Mouse (Mus musculus) limb, embryonic 15.5 days (tissue): Measurements from ENCODE around the gene Fkbp8. TPM values are rescaled to one million over a fixed set of nuclear protein-coding genes. Genes with fewer than 3 reads are reported as not detected.

Experiments
- ATAC-seq: fragments of 200-750 bp; cut with Nextera tagmentation; 2 replicates; pipeline ENCODE4 v1.8.0; 2017; ENCODE audit warnings: low read depth, moderate TSS enrichment; ENCODE audit not compliant: insufficient number of reproducible peaks, low FRiP score, low TSS enrichment
- H3K27ac ChIP-seq: fragments of 300-500 bp; sonication (generic); 2 replicates; pipeline ENCODE4 v1.5.1; 2015; ENCODE audit warnings: moderate library complexity, mild to moderate bottlenecking, inconsistent platforms
- H3K27me3 ChIP-seq: fragments of 300-500 bp; sonication (generic); 2 replicates; pipeline ENCODE4 v1.6.1; 2015; ENCODE audit warnings: inconsistent platforms
- H3K36me3 ChIP-seq: fragments of 300-500 bp; sonication (generic); 2 replicates; pipeline ENCODE4 v1.6.1; 2015; ENCODE audit warnings: inconsistent platforms
- H3K4me1 ChIP-seq: fragments of 300-500 bp; sonication (generic); 2 replicates; pipeline ENCODE4 v1.6.1; 2015; ENCODE audit warnings: inconsistent platforms
- H3K4me2 ChIP-seq: fragments of 300-500 bp; sonication (generic); 2 replicates; pipeline ENCODE4 v1.6.1; 2015; ENCODE audit warnings: mild to moderate bottlenecking, inconsistent platforms
- H3K4me3 ChIP-seq: fragments of 300-500 bp; sonication (generic); 2 replicates; pipeline ENCODE4 v1.5.1; 2015; ENCODE audit warnings: mild to moderate bottlenecking, inconsistent platforms
- H3K9ac ChIP-seq: fragments of 300-500 bp; sonication (generic); 2 replicates; pipeline ENCODE4 v1.6.1; 2015; ENCODE audit warnings: inconsistent platforms
- H3K9me3 ChIP-seq: fragments of 300-500 bp; sonication (generic); 2 replicates; pipeline ENCODE4 v1.6.1; 2016; ENCODE audit warnings: inconsistent platforms
- WGBS: fragments of 180-500 bp; shearing (Covaris S2); methylation state at CpG from one replicate; pipeline ENCODE4 v1.1.7; 2015; 5-methylcytosine and 5-hydroxymethylcytosine counted together
- polyA plus RNA-seq: library from polyadenylated mRNA; unstranded; fragments of >200 nt; fragmentation: Nextera tagmentation; extraction: Ambion mirVana; gene quantifications from 2 replicates; pipeline ENCODE4 v1.2.1, GENCODE M21; 2015

Gene Fkbp8
- polyA plus RNA-seq, 1 experiment from 2014 or later: 274 TPM

- 10% methylated on average over 24 of the region's 24 CpGs for WGBS
- ATAC-seq: no peak
- Histone ChIP-seq H3K4me1 (peaks cover 28% of the 10 kb centered on the region), H3K9ac (peak overlapping the region; percentile 35; the same call in 1 of the 2 replicates), H3K9me3 (no peaks in the 10 kb centered on the region), H3K27me3 (no peaks in the 10 kb centered on the region), H3K27ac (peak overlapping the region; percentile 97), H3K4me2 (peak overlapping the region; percentile 93), H3K36me3 (peaks cover 39% of the 10 kb centered on the region), H3K4me3 (peak overlapping the region; percentile 84)
Observed at GRCm38 (mm10) chr8:70538024-70538579, 10.6 kb downstream of the Fkbp8 start.

GRCm38 (mm10) chr8:70538633-70539076 lies 11.1 kb downstream of the Fkbp8 start:
- peak overlapping the region; percentile 93 for H3K4me2 ChIP-seq
- under 1% methylated on average over 32 of the region's 32 CpGs for WGBS

DNA sequence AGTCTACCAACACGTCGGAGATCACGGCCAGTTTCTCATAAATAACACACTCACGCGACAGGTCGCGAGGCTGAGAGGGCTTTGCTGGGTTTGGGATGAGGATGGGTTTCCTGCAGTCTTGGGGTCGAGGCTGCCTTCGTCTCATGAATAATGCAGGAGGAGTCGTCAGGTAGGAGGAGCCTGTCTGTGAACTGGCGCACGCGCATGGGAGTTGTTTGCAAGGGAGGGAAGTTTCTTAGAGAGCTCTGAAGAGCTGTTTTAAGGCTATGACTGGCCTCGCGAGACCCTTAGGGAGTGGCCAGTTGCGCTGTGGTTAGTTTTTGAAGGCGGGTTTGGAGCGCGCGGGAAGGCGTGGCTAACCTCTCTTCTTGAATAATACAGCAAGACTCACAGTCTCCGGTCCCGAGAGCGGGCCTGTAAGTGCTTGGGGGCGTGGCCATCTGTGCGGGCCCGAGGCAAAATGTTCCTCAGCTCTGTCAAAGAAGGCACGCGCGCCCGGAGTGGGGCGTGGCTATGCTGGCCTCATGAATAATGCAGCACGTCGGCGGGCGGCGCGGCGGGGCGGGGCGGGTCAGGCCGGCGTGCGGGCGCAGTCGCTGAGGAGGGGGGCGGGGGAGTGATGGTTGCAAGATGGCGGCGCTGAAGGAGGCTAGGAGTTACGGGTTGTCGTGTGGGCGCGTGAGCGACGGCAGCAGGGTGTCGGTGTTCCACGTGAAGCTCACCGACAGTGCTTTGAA lies 11.7 kb downstream of the Fkbp8 start, which contains the start of gene Ell:
TSS of gene Ell (plus strand) at position 381 of the 737 bp plus-strand sequence.
- peak within 1 kb of the TSS; percentile 93 for H3K9ac ChIP-seq
- peak; percentile 94 for ATAC-seq
- peaks cover 31% of the 10 kb centered on the region for H3K4me1 ChIP-seq
- peak within 1 kb of the TSS; percentile 84 for H3K4me3 ChIP-seq
- WGBS: under 1% methylated on average over 55 of the region's 58 CpGs
- peak within 1 kb of the TSS; percentile 93 for H3K4me2 ChIP-seq
- H3K27me3 ChIP-seq: no peaks in the 10 kb centered on the region
- peaks cover 27% of the 10 kb centered on the region for H3K36me3 ChIP-seq
- peak within 1 kb of the TSS; percentile 97 for H3K27ac ChIP-seq
- no peaks in the 10 kb centered on the region for H3K9me3 ChIP-seq

More at GRCm38 (mm10) chr8:70538633-70539076, 11.1 kb downstream of the Fkbp8 start:
- no peaks in the 10 kb centered on the region for H3K27me3 ChIP-seq
- H3K27ac ChIP-seq: peak overlapping the region; percentile 97
- peaks cover 28% of the 10 kb centered on the region for H3K4me1 ChIP-seq
- H3K9me3 ChIP-seq: no peaks in the 10 kb centered on the region
- peak overlapping the region; percentile 84 for H3K4me3 ChIP-seq
- ATAC-seq: peak; percentile 83
- H3K9ac ChIP-seq: peak overlapping the region; percentile 44
- peaks cover 33% of the 10 kb centered on the region for H3K36me3 ChIP-seq

DNA sequence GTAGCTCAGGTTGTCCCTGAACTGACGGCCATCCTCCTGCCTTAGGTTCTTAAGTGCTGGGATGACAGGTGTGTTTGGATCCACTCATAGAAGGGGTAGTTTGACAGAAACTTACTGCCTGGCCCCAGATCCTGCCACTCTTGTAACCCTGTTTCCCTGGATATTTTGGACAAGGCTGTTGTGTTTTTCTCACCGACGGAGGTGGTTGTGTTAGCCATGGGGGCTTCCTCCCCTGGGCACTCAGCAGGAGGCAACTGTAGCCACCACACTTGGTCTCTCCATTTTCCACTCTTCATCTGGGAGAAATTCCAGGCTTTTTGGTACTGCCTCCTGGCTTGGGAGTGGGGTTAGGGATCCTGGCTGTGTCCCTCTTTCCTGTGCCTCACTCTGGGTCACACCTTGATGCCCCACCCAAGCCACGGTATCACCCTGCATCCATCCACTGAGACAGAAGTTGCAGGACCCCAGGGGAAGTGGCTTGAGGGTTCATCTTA lies 12.5 kb downstream of the Fkbp8 start:
- Histone ChIP-seq H3K9me3 (no peaks in the 10 kb centered on the region), H3K27ac (peak overlapping the region; percentile 97), H3K36me3 (peaks cover 19% of the 10 kb centered on the region), H3K27me3 (no peaks in the 10 kb centered on the region), H3K4me3 (peak overlapping the region; percentile 84), H3K4me1 (peaks cover 31% of the 10 kb centered on the region), H3K9ac (peak overlapping the region; percentile 93), H3K4me2 (peak overlapping the region; percentile 93)
- 12% methylated on average over 4 of the region's 4 CpGs for WGBS
- ATAC-seq: no peak

GRCm38 (mm10) chr8:70540507-70541071 lies 13.1 kb downstream of the Fkbp8 start:
- Histone ChIP-seq H3K4me2 (peak overlapping the region; percentile 93), H3K9me3 (no peaks in the 10 kb centered on the region), H3K27me3 (no peaks in the 10 kb centered on the region), H3K4me3 (peak overlapping the region; percentile 84), H3K36me3 (peaks cover 14% of the 10 kb centered on the region), H3K9ac (peak overlapping the region; percentile 93), H3K4me1 (peaks cover 31% of the 10 kb centered on the region), H3K27ac (peak overlapping the region; percentile 97)
- WGBS: 42% methylated on average over 7 of the region's 7 CpGs
- no peak for ATAC-seq

- H3K9ac ChIP-seq: no peak overlapping the region
- peaks cover 10% of the 10 kb centered on the region; the same call in 1 of the 2 replicates for H3K36me3 ChIP-seq
- H3K27ac ChIP-seq: peak overlapping the region; percentile 97
- peak overlapping the region; percentile 84 for H3K4me3 ChIP-seq
- H3K4me1 ChIP-seq: peaks cover 31% of the 10 kb centered on the region
- no peaks in the 10 kb centered on the region for H3K27me3 ChIP-seq
- no peak for ATAC-seq
- WGBS: 83% methylated on average over 5 of the region's 5 CpGs
- H3K4me2 ChIP-seq: peak overlapping the region; percentile 93
- H3K9me3 ChIP-seq: no peaks in the 10 kb centered on the region
Observed at GRCm38 (mm10) chr8:70541081-70541480, 13.6 kb downstream of the Fkbp8 start.

- WGBS: 76% methylated on average over 6 of the region's 6 CpGs
- ATAC-seq: no peak
- Histone ChIP-seq H3K4me1 (peaks cover 31% of the 10 kb centered on the region), H3K27ac (no peak overlapping the region), H3K4me3 (no peak overlapping the region), H3K36me3 (no peaks in the 10 kb centered on the region), H3K9me3 (no peaks in the 10 kb centered on the region), H3K27me3 (no peaks in the 10 kb centered on the region), H3K9ac (no peak overlapping the region), H3K4me2 (no peak overlapping the region)
Observed at GRCm38 (mm10) chr8:70544200-70544687, 16.7 kb downstream of the Fkbp8 start.

GRCm38 (mm10) chr8:70546412-70546811 lies 18.9 kb downstream of the Fkbp8 start:
- Histone ChIP-seq H3K27me3 (no peaks in the 10 kb centered on the region), H3K36me3 (no peaks in the 10 kb centered on the region), H3K9ac (no peak overlapping the region), H3K4me2 (no peak overlapping the region), H3K9me3 (no peaks in the 10 kb centered on the region), H3K4me3 (no peak overlapping the region), H3K4me1 (peaks cover 17% of the 10 kb centered on the region), H3K27ac (no peak overlapping the region)
- ATAC-seq: no peak
- 87% methylated on average over 4 of the region's 4 CpGs for WGBS

- no peaks in the 10 kb centered on the region for H3K36me3 ChIP-seq
- no peaks in the 10 kb centered on the region for H3K27me3 ChIP-seq
- no peak overlapping the region for H3K27ac ChIP-seq
- H3K9me3 ChIP-seq: no peaks in the 10 kb centered on the region
- H3K4me1 ChIP-seq: peaks cover 18% of the 10 kb centered on the region; the same call in 1 of the 2 replicates
- no peak overlapping the region for H3K4me2 ChIP-seq
- H3K4me3 ChIP-seq: no peak overlapping the region
- WGBS: 89% methylated on average over 6 of the region's 6 CpGs
- no peak overlapping the region for H3K9ac ChIP-seq
- no peak for ATAC-seq
Observed at GRCm38 (mm10) chr8:70547762-70548161, 20.2 kb downstream of the Fkbp8 start.

GRCm38 (mm10) chr8:70549412-70550184 lies 22.1 kb downstream of the Fkbp8 start:
- 92% methylated on average over 10 of the region's 10 CpGs for WGBS
- no peaks in the 10 kb centered on the region for H3K27me3 ChIP-seq
- H3K4me2 ChIP-seq: no peak overlapping the region
- H3K9ac ChIP-seq: no peak overlapping the region
- no peaks in the 10 kb centered on the region for H3K9me3 ChIP-seq
- H3K27ac ChIP-seq: no peak overlapping the region
- H3K36me3 ChIP-seq: no peaks in the 10 kb centered on the region
- no peak for ATAC-seq
- no peak overlapping the region for H3K4me3 ChIP-seq
- peaks cover 25% of the 10 kb centered on the region for H3K4me1 ChIP-seq

DNA sequence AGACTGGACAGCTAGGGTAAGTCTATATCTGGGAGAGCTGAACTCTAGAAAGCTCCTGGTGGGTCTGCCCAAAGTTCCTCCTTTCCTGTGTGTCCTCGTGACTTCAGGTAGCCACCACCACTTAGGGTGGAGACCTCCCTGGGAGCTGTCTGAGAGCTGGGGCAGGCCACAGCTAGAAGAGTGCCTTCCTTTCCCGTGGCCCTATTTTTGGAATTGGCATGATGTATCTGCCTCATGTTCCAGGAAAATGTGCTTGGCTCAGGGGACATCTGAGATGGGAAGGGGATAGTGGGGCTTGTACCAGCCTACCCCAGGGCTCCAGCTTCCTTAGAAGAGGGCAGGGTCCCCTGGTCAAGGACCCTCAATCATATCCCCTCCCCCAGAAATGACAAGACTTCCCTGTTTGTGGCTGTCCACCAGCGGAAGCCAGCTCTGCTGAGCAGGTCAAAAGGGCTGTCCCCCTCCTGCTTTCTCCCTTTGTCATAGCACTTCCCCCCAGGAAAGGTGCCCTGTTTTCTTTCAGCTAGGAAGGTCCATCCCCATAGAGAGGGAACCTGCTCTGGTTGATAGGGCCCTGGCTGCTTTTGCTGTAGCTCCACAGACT lies 24.1 kb downstream of the Fkbp8 start:
- Histone ChIP-seq H3K9me3 (no peaks in the 10 kb centered on the region), H3K4me3 (no peak overlapping the region), H3K9ac (no peak overlapping the region), H3K27me3 (no peaks in the 10 kb centered on the region), H3K27ac (no peak overlapping the region), H3K36me3 (0 out of 2 replicates have a peak, but pooled peaks cover 3% of the 10 kb centered on the region), H3K4me1 (peaks cover 25% of the 10 kb centered on the region), H3K4me2 (no peak overlapping the region)
- 68% methylated on average over 3 of the region's 3 CpGs for WGBS
- no peak for ATAC-seq
